24 mouse cellular contexts compared by ENCODE assay signal in genomic region chr1:174568609-174569008, GRCm38 (mm10).
"Had no signal": no experiment of that assay in that cellular context is flagged by ENCODE, and none has a peak within 500 bp of the region (broad histone marks: within the 10 kb centered on the region; RNA-seq: fewer than 3 reads in every experiment).

No protein-coding gene starts in this region.

- H3K9ac ChIP-seq: limb, embryonic 12.5 days; limb, embryonic 15.5 days; lung, embryonic 15.5 days; midbrain, embryonic 15.5 days; neural tube, embryonic 12.5 days; neural tube, embryonic 15.5 days had no signal

- H3K36me3 ChIP-seq: limb, embryonic 12.5 days; limb, embryonic 15.5 days; lung, embryonic 15.5 days; midbrain, embryonic 15.5 days; neural tube, embryonic 12.5 days; neural tube, embryonic 15.5 days had no signal

- DNase-seq: kidney, adult 18-20 months; kidney, adult 9 months; kidney, postnatal 14 days; kidney, postnatal 4 days; left cerebral cortex, postnatal 4 days; lung, adult 18-20 months; lung, postnatal 10 days; lung, postnatal 36 days; right cerebral cortex, adult 18-20 months; right cerebral cortex, postnatal 14 days; right cerebral cortex, postnatal 4 days; spleen, adult 18-20 months; thymus, adult 2 months; thymus, postnatal 14 days; thymus, postnatal 4 days had no signal

- H3K4me3 ChIP-seq: limb, embryonic 12.5 days; limb, embryonic 15.5 days; lung, embryonic 15.5 days; megakaryocyte, embryonic 14.5 days; midbrain, embryonic 10.5 days; midbrain, embryonic 15.5 days; neural tube, embryonic 12.5 days; neural tube, embryonic 15.5 days had no signal

- H3K27ac ChIP-seq: limb, embryonic 12.5 days; limb, embryonic 15.5 days; lung, embryonic 15.5 days; midbrain, embryonic 10.5 days; midbrain, embryonic 15.5 days; neural tube, embryonic 12.5 days; neural tube, embryonic 15.5 days had no signal

- H3K4me2 ChIP-seq: limb, embryonic 12.5 days; limb, embryonic 15.5 days; lung, embryonic 15.5 days; midbrain, embryonic 15.5 days; neural tube, embryonic 12.5 days; neural tube, embryonic 15.5 days had no signal

- H3K9me3 ChIP-seq: limb, embryonic 12.5 days; limb, embryonic 15.5 days; lung, embryonic 15.5 days; megakaryocyte, embryonic 14.5 days; midbrain, embryonic 10.5 days; midbrain, embryonic 15.5 days; neural tube, embryonic 12.5 days; neural tube, embryonic 15.5 days had no signal

- H3K27me3 ChIP-seq: limb, embryonic 12.5 days; limb, embryonic 15.5 days; lung, embryonic 15.5 days; megakaryocyte, embryonic 14.5 days; midbrain, embryonic 15.5 days; neural tube, embryonic 12.5 days; neural tube, embryonic 15.5 days had no signal

- ATAC-seq: intestine, embryonic 16.5 days; midbrain, embryonic 15.5 days had no signal

- H3K4me1 ChIP-seq: limb, embryonic 12.5 days; limb, embryonic 15.5 days; lung, embryonic 15.5 days; megakaryocyte, embryonic 14.5 days; midbrain, embryonic 10.5 days; midbrain, embryonic 15.5 days; neural tube, embryonic 12.5 days; neural tube, embryonic 15.5 days had no signal
